Mouse (Mus musculus): ENCODE measurements at regions not wholly inside any gene's neighbourhood (a gene's known extent, or its start where the extent isn't known, plus 50 kb on each side); places are given as distances from the start of the nearest gene placed in this dataset.
A peak's percentile ranks its signal among the peaks of the same experiment; 100 is the strongest.

- H3K9me3 ChIP-seq (ENCODE audit: control insufficient read depth, low read length), result no peaks in the 10 kb centered on the region
- WGBS, result 75% methylated on average over 9 of the region's 9 CpGs
- peak; percentile 46 for DNase-seq (ENCODE audit: low spot score)
Measured at GRCm38 (mm10) chr2:103848923-103849700, 51.7 kb upstream of the Caprin1 start.

DNA sequence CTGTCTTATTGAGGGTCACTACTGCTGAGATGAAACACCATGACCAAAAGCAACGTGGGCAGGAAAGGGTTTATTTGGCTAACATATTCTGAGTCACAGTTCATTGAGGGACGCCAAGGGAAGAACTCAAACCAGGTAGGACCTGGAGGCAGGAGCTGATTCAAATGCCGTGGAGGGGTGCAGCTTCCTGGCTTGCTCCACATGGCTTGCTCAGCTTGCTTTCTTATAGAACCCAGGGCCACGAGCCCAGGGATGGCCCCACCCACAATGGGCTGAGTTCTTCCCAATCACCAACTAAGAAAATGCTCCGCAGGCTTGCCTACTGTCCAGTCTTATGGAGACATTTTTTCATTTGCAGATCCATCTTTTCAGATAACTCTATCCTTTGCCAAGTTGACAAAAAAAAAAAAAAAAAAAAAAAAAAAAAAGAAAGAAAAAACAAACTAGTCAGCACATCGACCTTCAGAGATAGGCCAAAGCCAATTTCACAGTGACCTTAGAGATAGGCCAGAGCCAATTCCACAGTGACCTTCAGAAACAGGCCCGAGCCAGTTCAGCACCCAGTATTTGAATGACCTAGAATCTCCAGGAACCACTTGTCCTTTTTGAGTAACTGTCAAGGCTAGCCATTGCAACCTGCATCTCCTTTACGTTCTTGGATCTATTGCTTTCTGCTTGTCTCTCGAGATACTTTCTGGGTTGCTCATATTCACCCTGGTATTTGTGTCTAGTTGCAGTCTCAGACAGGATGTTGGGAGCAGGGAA, 52.5 kb upstream of the Caprin1 start:
- ATAC-seq (ENCODE audit: low read depth), result no peak
- 79% methylated on average over 9 of the region's 9 CpGs for WGBS

More at GRCm38 (mm10) chr2:103848923-103849700, 51.7 kb upstream of the Caprin1 start:
- Histone ChIP-seq H3K36me3 (ENCODE audit: control insufficient read depth, insufficient read depth, low read length) (no peaks in the 10 kb centered on the region), H3K27ac (replicated peaks; ENCODE audit: low read depth, low read length) (no peak overlapping the region), H3K9ac (ENCODE audit: low read depth, low read length) (no peak overlapping the region), H3K27me3 (replicated peaks; ENCODE audit: control insufficient read depth, insufficient read depth, low read length) (no peaks in the 10 kb centered on the region), H3K4me1 (ENCODE audit: control insufficient read depth, insufficient read depth, low read length) (no peaks in the 10 kb centered on the region), H3K4me3 (ENCODE audit: low read depth, low read length) (no peak overlapping the region), H3K4me2 (ENCODE audit: low read depth, low read length) (no peak overlapping the region)
- no peak for ATAC-seq (ENCODE audit: low read depth)

GRCm38 (mm10) chr2:103850531-103850816, 53.0 kb upstream of the Caprin1 start:
- Histone ChIP-seq H3K9me3 (ENCODE audit: control insufficient read depth, low read length) (no peaks in the 10 kb centered on the region), H3K27me3 (replicated peaks; ENCODE audit: control insufficient read depth, insufficient read depth, low read length) (no peaks in the 10 kb centered on the region), H3K9ac (ENCODE audit: low read depth, low read length) (no peak overlapping the region), H3K27ac (replicated peaks; ENCODE audit: low read depth, low read length) (no peak overlapping the region), H3K4me3 (ENCODE audit: low read depth, low read length) (no peak overlapping the region), H3K4me2 (ENCODE audit: low read depth, low read length) (no peak overlapping the region), H3K36me3 (ENCODE audit: control insufficient read depth, insufficient read depth, low read length) (no peaks in the 10 kb centered on the region), H3K4me1 (ENCODE audit: control insufficient read depth, insufficient read depth, low read length) (no peaks in the 10 kb centered on the region)
- 89% methylated on average over 5 of the region's 5 CpGs for WGBS
- DNase-seq (ENCODE audit: low spot score) (no peak), ATAC-seq (ENCODE audit: low read depth) (no peak)

More for the DNA sequence above, 52.5 kb upstream of the Caprin1 start:
- H3K4me1 ChIP-seq (ENCODE audit: control insufficient read depth, insufficient read depth, low read length), result no peaks in the 10 kb centered on the region
- no peaks in the 10 kb centered on the region for H3K36me3 ChIP-seq (ENCODE audit: control insufficient read depth, insufficient read depth, low read length)
- no peak overlapping the region for H3K27ac ChIP-seq (replicated peaks; ENCODE audit: low read depth, low read length)
- no peak overlapping the region for H3K9ac ChIP-seq (ENCODE audit: low read depth, low read length)
- H3K4me2 ChIP-seq (ENCODE audit: low read depth, low read length), result no peak overlapping the region
- H3K27me3 ChIP-seq (replicated peaks; ENCODE audit: control insufficient read depth, insufficient read depth, low read length), result no peaks in the 10 kb centered on the region
- H3K4me3 ChIP-seq (ENCODE audit: low read depth, low read length), result no peak overlapping the region
- H3K9me3 ChIP-seq (ENCODE audit: control insufficient read depth, low read length), result no peaks in the 10 kb centered on the region
- DNase-seq (ENCODE audit: low spot score), result no peak

- ATAC-seq (ENCODE audit: low read depth) (no peak), DNase-seq (ENCODE audit: low spot score) (no peak)
- H3K4me2 ChIP-seq (ENCODE audit: low read depth, low read length), result no peak overlapping the region
- 93% methylated on average over 3 of the region's 3 CpGs for WGBS
- no peaks in the 10 kb centered on the region for H3K27me3 ChIP-seq (replicated peaks; ENCODE audit: control insufficient read depth, insufficient read depth, low read length)
- no peak overlapping the region for H3K9ac ChIP-seq (ENCODE audit: low read depth, low read length)
- H3K4me1 ChIP-seq (ENCODE audit: control insufficient read depth, insufficient read depth, low read length), result no peaks in the 10 kb centered on the region
- no peaks in the 10 kb centered on the region for H3K36me3 ChIP-seq (ENCODE audit: control insufficient read depth, insufficient read depth, low read length)
- H3K9me3 ChIP-seq (ENCODE audit: control insufficient read depth, low read length), result no peaks in the 10 kb centered on the region
- H3K4me3 ChIP-seq (ENCODE audit: low read depth, low read length), result no peak overlapping the region
- H3K27ac ChIP-seq (replicated peaks; ENCODE audit: low read depth, low read length), result no peak overlapping the region
Measured at GRCm38 (mm10) chr2:103851171-103851570, 53.7 kb upstream of the Caprin1 start.

DNA sequence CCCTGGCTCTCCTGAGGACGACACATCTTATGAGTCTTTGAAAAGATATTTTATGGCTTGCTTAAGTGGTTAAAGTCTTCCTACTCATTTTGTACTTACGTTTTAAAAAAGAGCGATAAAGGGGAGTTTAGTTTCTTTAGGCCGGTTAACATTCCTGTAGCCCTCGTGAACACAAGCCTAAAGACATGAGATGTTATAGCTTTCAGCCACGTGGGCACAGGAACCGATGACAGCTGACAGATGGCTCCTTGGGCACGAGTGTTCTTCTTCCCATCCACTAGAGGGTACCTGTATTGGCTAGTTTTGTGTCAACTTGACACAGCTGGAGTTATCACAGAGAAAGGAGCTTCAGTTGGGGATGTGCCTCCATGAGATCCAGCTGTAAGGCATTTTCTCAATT, 63.8 kb upstream of the Caprin1 start:
- ATAC-seq (ENCODE audit: low read depth) (no peak), DNase-seq (ENCODE audit: low spot score) (no peak)
- Histone ChIP-seq H3K27ac (replicated peaks; ENCODE audit: low read depth, low read length) (no peak overlapping the region), H3K4me2 (ENCODE audit: low read depth, low read length) (no peak overlapping the region), H3K9me3 (ENCODE audit: control insufficient read depth, low read length) (no peaks in the 10 kb centered on the region), H3K9ac (ENCODE audit: low read depth, low read length) (no peak overlapping the region), H3K4me1 (ENCODE audit: control insufficient read depth, insufficient read depth, low read length) (no peaks in the 10 kb centered on the region), H3K4me3 (ENCODE audit: low read depth, low read length) (no peak overlapping the region), H3K27me3 (replicated peaks; ENCODE audit: control insufficient read depth, insufficient read depth, low read length) (no peaks in the 10 kb centered on the region), H3K36me3 (ENCODE audit: control insufficient read depth, insufficient read depth, low read length) (no peaks in the 10 kb centered on the region)
- 78% methylated on average over 8 of the region's 8 CpGs for WGBS

- no peaks in the 10 kb centered on the region for H3K9me3 ChIP-seq (ENCODE audit: control insufficient read depth, low read length)
- DNase-seq (ENCODE audit: low spot score) (no peak), ATAC-seq (ENCODE audit: low read depth) (no peak)
- H3K27me3 ChIP-seq (replicated peaks; ENCODE audit: control insufficient read depth, insufficient read depth, low read length), result no peaks in the 10 kb centered on the region
- H3K4me3 ChIP-seq (ENCODE audit: low read depth, low read length), result no peak overlapping the region
- H3K36me3 ChIP-seq (ENCODE audit: control insufficient read depth, insufficient read depth, low read length), result no peaks in the 10 kb centered on the region
- no peaks in the 10 kb centered on the region for H3K4me1 ChIP-seq (ENCODE audit: control insufficient read depth, insufficient read depth, low read length)
- 45% methylated on average over 2 of the region's 2 CpGs for WGBS
- H3K27ac ChIP-seq (replicated peaks; ENCODE audit: low read depth, low read length), result no peak overlapping the region
- H3K9ac ChIP-seq (ENCODE audit: low read depth, low read length), result no peak overlapping the region
- H3K4me2 ChIP-seq (ENCODE audit: low read depth, low read length), result no peak overlapping the region
Measured at GRCm38 (mm10) chr2:103864254-103864653, 66.8 kb upstream of the Caprin1 start.

DNA sequence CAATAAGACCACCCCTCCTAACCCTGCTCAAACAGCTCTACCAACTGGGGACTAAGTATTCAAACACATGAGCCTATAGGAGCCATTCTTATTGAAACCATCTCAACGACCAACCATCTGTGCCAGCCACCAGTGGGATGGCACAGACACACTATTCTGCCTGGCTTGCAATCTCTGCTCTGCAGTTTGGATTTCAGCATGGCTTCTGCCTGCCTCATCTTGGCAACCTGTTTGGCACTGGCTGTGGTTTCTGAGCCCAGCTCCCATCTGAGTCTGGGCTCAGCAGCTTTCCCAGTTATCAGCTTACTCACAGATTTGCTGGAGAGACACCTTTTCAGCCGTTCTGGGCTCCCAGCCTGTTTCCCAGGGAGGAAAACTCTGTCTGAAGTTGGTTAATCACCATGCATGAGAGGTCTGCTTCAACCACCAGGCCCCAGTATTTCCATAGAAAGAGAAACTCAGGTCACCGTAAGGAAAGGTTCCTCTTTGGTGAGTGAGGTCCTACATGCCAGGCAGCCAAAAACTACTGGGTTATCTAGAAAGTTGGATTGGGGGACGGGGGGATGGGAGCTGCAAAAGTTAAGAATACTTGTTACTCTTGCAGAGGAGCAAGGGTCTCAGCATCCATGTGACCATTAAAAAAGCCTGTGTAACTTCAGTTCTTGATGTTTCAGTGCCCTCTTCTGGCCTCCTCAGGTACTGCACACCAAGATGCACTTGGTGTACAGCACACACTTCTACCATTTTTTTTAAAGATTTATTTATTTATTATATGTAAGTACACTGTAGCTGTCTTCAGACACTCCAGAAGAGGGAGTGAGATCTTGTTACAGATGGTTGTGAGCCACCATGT, 68.1 kb upstream of the Caprin1 start:
- no peak overlapping the region for H3K4me3 ChIP-seq (ENCODE audit: low read depth, low read length)
- no peaks in the 10 kb centered on the region for H3K9me3 ChIP-seq (ENCODE audit: control insufficient read depth, low read length)
- DNase-seq (ENCODE audit: low spot score) (no peak), ATAC-seq (ENCODE audit: low read depth) (no peak)
- no peaks in the 10 kb centered on the region for H3K36me3 ChIP-seq (ENCODE audit: control insufficient read depth, insufficient read depth, low read length)
- H3K9ac ChIP-seq (ENCODE audit: low read depth, low read length), result no peak overlapping the region
- H3K27ac ChIP-seq (replicated peaks; ENCODE audit: low read depth, low read length), result no peak overlapping the region
- 84% methylated on average over 4 of the region's 4 CpGs for WGBS
- no peak overlapping the region for H3K4me2 ChIP-seq (ENCODE audit: low read depth, low read length)
- no peaks in the 10 kb centered on the region for H3K27me3 ChIP-seq (replicated peaks; ENCODE audit: control insufficient read depth, insufficient read depth, low read length)
- H3K4me1 ChIP-seq (ENCODE audit: control insufficient read depth, insufficient read depth, low read length), result no peaks in the 10 kb centered on the region

- Histone ChIP-seq H3K27ac (replicated peaks; ENCODE audit: low read depth, low read length) (no peak overlapping the region), H3K4me1 (ENCODE audit: control insufficient read depth, insufficient read depth, low read length) (no peaks in the 10 kb centered on the region), H3K27me3 (replicated peaks; ENCODE audit: control insufficient read depth, insufficient read depth, low read length) (no peaks in the 10 kb centered on the region), H3K9ac (ENCODE audit: low read depth, low read length) (no peak overlapping the region), H3K4me2 (ENCODE audit: low read depth, low read length) (no peak overlapping the region), H3K36me3 (ENCODE audit: control insufficient read depth, insufficient read depth, low read length) (no peaks in the 10 kb centered on the region), H3K4me3 (ENCODE audit: low read depth, low read length) (no peak overlapping the region), H3K9me3 (ENCODE audit: control insufficient read depth, low read length) (no peaks in the 10 kb centered on the region)
- WGBS, result 79% methylated on average over 12 of the region's 14 CpGs
- ATAC-seq (ENCODE audit: low read depth) (no peak), DNase-seq (ENCODE audit: low spot score) (no peak)
Measured at GRCm38 (mm10) chr2:103867241-103867957, 70.0 kb upstream of the Caprin1 start.

All from embryonic facial prominence, embryonic 14.5 days (tissue).